Mouse (Mus musculus) E14TG2a.4 (cell line): Measurements from ENCODE around the gene Chrd.

ENCODE experiments used
- CTCF ChIP-seq: conservative IDR thresholded peaks from 2 replicates; pipeline ENCODE4 v1.5.1; 2014; ENCODE audit warnings: low read length
- POU5F1 ChIP-seq: IDR thresholded peaks from 2 replicates; pipeline ENCODE4 v1.6.1; 2014; ENCODE audit warnings: low read length, borderline replicate concordance

- TF ChIP-seq CTCF = no peak
- TF ChIP-seq POU5F1 = no peak
These were observed 17.8 kb upstream of the Chrd start for GRCm38 (mm10) chr16:20715161-20715560.
